Mouse (Mus musculus): ENCODE data around the gene Atp9a.
A peak's percentile ranks its signal among the peaks of the same experiment; 100 is the strongest.

The Atp9a gene

DNA sequence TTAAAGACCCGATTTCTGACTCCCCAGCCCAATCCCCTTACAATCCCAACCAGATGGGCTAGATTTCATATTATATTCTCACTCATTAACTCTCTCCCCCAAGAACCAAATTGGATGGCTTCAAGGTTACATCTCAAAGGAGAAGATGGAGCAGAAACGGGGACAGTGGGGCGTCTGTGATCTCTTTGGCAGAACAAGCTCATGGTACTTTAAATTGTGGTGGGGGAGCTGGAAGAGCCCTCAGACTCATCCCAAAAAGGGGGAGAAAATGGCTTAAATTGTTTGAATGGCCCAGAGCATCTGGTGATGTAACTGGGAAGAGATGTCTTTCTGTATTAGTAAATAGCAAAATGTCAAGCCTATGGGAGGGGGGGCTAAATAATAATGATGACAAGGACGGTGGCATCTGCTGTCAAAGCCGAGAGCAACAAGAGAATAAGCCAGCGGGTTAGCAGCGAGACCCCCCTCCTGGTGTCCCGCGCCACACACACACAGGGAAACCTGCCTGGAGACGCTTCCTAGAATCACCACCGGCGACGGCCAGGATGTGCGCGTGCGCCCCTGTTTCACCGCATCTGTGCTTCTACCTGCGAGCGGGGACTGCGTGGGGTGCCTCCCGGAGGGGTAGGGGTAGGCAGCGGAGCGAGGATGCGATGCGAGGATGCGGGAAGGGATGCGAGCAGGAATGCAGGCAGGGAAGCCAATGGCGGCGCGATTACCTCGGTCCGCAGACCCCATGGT lies 141.3 kb downstream of the Atp9a start:
- no peak for DNase-seq (ENCODE audit: low spot score in 2 of 2)

- no peak for DNase-seq (ENCODE audit: low spot score in 2 of 2)
Observed at GRCm38 (mm10) chr2:168595693-168596092, 146.5 kb downstream of the Atp9a start.

GRCm38 (mm10) chr2:168593676-168594075 lies 148.5 kb downstream of the Atp9a start:
- no peak for DNase-seq (ENCODE audit: low spot score in 2 of 2)

DNA sequence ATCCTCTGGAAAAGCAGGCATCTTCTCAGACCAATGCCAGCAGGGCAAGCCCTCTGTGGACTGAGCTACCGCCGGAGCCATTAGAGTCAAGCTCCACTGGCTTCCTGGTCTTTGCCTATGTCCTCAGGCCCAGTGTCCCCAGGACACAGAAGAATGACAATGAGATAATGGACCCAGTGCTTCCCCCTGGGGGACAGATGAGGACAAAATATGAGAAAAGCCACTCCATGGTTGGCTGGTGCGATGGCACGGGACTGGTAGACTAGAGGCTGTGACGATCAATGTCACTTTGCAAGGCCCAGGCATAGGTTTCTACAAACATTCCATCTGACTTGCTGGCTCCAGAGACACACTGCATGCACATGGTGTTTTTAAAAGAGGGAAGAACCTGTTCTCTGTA lies 149.2 kb downstream of the Atp9a start:
- DNase-seq (ENCODE audit: low spot score in 2 of 2), result no peak

GRCm38 (mm10) chr2:168591076-168591475 lies 151.1 kb downstream of the Atp9a start:
- peak in 1 of 2 experiments; percentile 49 for DNase-seq (ENCODE audit: low spot score in 2 of 2)

GRCm38 (mm10) chr2:168590556-168590955 lies 151.7 kb downstream of the Atp9a start:
- peak; percentile 69 to 72 for DNase-seq (ENCODE audit: low spot score in 2 of 2)

GRCm38 (mm10) chr2:168590168-168590551 lies 152.0 kb downstream of the Atp9a start:
- peak; percentile 61 to 68 for DNase-seq (ENCODE audit: low spot score in 2 of 2)

DNA sequence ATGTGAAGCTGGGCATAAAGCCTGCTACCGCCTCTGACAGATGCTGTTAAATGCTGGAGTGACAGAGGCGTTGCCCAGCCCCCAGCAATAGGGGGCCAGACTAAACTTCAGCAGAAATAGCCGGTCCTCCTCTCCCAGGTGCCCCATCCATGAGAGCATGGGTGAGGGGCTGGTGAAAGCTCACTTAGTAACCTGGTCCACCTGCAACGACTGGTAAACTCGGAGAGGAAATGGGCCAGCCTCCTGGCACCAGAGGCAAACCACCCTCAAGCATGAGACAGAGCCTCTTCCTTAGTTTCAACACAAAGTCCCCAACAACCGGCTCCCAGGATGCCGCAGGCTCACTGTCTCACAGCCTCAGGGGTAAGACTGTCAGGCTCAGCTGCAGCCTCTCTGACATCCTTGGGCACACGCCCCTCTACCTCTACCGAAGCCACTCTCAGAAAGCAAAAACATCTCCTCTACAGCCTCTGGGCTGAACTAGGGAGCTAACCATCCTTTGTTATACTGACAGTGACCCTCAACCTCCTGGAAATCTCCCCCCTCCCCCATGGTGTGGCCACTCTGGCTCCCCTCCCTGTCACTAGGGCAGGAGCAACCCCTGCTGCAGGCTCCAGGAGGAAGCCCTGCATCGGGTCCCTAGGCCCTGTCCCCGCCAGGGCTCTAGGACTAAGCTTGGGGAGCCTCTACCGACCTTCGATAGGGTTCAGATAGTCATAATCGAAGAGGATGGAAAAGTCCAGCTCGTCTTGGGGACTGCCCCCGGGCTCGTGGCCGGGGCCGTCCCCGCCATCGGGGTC lies 152.6 kb downstream of the Atp9a start:
- peak; percentile 25 to 43 for DNase-seq (ENCODE audit: low spot score in 2 of 2)

DNA sequence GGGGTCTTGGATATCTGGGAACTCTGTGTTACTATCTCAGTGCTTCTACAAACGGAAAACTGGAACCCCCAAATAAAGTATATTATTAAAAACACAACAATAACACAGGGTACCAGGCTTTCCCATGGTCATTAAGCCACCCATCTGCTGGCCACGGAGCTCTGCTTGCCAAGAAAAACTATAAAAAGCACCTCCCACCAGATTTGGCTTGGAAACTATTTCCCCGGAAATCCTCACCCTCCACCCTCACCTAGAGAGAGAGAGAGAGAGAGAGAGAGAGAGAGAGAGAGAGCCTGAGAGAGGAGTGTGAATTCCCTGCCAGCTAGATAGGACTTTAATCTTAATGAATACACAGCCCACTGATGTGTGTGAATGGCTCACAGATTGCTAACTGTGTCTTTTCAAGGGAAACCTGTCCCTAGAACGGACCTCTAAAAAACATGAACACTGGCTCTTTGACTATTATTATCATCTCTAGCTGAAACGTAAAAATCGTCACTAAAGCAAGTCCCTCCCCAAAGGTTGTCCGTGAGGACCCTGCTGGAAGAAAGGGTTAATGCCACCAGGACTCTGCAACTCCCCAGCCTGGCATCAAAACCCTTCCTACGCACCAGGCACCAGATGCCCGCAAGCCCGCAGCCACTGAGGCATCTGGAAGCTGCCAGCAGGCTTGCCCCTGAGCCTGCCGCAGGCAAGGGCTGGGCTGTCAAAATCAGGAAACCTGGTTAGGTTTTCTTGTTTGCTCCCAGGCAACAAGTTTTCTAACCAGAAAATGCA lies 153.4 kb downstream of the Atp9a start:
- no peak for DNase-seq (ENCODE audit: low spot score in 2 of 2)

DNA sequence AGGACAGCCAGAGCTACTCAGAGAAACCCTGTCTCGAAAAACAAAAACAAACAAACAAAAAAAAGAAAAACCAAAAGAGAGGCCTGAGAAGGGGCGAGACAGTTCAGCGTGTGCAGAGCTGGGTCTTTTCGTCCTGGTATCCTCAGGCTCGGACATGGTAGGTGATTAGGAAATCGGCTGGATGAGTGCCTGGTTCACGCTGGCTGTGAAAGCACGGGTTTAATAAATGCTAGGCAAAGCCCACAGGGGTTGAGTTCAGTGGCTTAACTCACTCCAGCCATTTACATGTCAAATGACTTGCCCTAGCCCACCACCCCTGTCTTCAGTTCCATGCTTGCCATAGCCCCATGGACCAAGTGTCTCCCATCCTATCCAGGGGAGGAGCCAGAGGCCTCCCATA lies 155.1 kb downstream of the Atp9a start:
- no peak for DNase-seq (ENCODE audit: low spot score in 2 of 2)

DNA sequence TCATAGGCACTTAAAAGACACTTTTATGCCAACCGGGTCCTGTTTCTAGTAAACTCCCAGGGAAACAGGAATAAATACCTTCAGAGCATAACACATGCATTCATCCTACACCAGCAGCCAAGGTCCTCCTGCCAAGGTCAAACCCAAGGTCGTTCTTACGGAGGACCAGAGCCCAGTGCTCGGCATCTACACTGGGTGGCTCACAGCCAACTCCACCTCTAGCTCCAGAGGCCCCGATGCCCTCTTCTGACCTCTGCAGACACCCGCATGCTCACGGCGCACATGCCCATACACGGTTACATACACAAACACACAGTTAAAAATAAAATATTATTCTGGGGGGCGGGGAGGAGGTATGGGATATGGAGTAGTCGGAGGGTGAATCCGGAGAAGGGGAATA lies 155.7 kb downstream of the Atp9a start:
- no peak for DNase-seq (ENCODE audit: low spot score in 2 of 2)

DNA sequence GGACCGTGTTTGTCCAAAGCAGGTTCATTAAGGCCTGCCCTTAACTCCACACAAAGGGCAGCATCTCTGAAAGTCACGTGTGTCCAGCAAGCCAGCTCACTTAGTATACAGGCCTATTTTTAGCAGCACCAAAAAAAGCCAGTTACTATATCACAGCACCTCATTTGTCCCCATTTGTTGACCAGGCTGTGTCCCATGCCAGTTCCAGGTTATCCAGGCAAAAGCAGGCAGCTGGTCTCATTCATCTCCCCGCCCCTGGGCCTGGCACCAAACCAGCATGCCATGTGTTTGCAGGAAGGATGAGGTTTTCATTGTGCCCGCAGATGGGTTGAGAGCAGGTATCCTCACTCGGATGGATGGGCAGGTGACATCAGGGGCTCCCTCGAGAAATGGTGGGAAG lies 157.4 kb downstream of the Atp9a start:
- no peak for DNase-seq (ENCODE audit: low spot score in 2 of 2)

Data from natural killer cell, adult 2 months (primary cell).